Mouse (Mus musculus): ENCODE measurements around the gene Fndc3b. TPM values are rescaled to one million over a fixed set of nuclear protein-coding genes. Genes with fewer than 3 reads are reported as not detected.

Fndc3b gene
- polyA plus RNA-seq (2015; fragmentation: Nextera tagmentation; extraction: Ambion mirVana): 10.5 and 13.2 TPM in 2 replicates

DNA sequence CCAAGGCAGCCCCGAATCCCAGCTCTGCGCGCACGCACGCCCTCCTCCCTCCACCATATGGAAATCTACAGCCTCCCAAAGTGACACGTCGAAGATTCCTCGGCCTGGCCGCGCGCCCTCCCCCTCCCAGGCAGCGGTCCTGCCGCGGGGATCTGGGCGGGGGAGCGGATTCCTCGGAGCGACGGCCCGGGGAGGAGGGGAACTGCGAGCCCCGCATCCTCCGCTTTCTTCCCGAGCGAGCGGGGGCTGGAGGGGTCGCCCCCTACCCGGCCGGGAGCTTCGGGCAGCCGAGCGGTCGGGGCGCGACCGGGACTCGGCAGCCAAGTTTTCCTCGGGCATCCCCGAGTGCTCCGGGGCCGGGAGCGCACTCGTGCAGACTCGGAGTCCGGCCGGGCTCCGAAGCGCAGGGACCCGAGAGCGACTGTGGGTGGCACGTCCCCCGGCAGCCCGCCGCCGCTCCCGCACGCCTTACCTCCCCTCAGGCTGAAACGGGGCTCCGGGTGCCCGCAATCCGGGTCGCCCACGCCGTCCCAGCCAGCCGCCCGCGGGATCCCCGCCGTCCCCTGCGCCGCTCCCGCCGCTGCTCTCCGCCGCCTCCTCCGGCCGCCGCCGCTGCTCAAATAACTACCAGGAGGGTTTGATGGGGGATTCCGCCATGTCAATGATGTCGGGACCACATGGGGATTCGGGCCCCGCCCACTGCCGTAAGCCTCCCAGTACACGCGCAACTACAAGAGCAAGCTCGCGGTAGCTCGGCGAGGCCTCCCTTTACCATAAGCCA is at the start of gene Fndc3b:
Gene Fndc3b, minus strand, starts transcription at position 660 of the 781 bp plus-strand sequence.
- no peaks in the 10 kb centered on the region for H3K9me3 ChIP-seq (replicated peaks; ENCODE audit: control insufficient read depth, low read length)
- H3K4me1 ChIP-seq (ENCODE audit: control insufficient read depth, low read depth, low read length): peaks cover 6% of the 10 kb centered on the region
- H3K27me3 ChIP-seq (ENCODE audit: control insufficient read depth, insufficient read depth, low read depth, low read length): peaks cover 26% of the 10 kb centered on the region
- under 1% methylated on average over 59 of the region's 90 CpGs for WGBS (ENCODE audit: insufficient replicate concordance)
- H3K27ac ChIP-seq (ENCODE audit: low read length): peak within 1 kb of the TSS; percentile 85
- H3K9ac ChIP-seq (ENCODE audit: low read depth, low read length): peak within 1 kb of the TSS; percentile 73
- peak within 1 kb of the TSS; percentile 50 for H3K4me2 ChIP-seq (ENCODE audit: low read depth, low read length)
- peak within 1 kb of the TSS; percentile 69 for H3K4me3 ChIP-seq (ENCODE audit: low read depth, low read length)
- H3K36me3 ChIP-seq (ENCODE audit: control insufficient read depth, insufficient read depth): no peaks in the 10 kb centered on the region
- ATAC-seq (ENCODE audit: low read depth): peak; percentile 68

DNA sequence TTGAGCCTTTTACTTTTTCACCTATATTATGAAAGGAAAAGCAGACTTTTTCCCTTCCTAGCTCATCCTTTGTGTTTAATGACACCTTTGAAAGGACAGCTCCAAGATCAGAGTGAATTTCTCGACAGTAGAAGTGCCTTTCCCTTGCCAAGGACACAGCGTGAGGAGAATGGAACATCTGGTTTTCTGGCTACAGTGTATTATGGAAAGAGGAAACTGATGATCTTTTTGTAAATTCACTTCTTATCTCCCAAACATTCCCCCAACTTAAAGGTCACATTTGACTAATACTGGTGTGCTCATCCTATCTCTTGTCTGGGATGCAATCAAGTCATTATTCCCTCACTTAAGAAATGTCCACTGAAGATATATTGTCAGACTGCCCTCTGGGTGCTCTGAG is 49.2 kb upstream of the Fndc3b start:
- H3K4me2 ChIP-seq (ENCODE audit: low read depth, low read length): no peak overlapping the region
- H3K9me3 ChIP-seq (replicated peaks; ENCODE audit: control insufficient read depth, low read length): no peaks in the 10 kb centered on the region
- no peak for ATAC-seq (ENCODE audit: low read depth)
- H3K9ac ChIP-seq (ENCODE audit: low read depth, low read length): no peak overlapping the region
- H3K36me3 ChIP-seq (ENCODE audit: control insufficient read depth, insufficient read depth): no peaks in the 10 kb centered on the region
- H3K4me3 ChIP-seq (ENCODE audit: low read depth, low read length): no peak overlapping the region
- no peaks in the 10 kb centered on the region for H3K4me1 ChIP-seq (ENCODE audit: control insufficient read depth, low read depth, low read length)
- H3K27ac ChIP-seq (ENCODE audit: low read length): no peak overlapping the region
- WGBS (ENCODE audit: insufficient replicate concordance): 46% methylated on average over 2 of the region's 2 CpGs
- no peaks in the 10 kb centered on the region for H3K27me3 ChIP-seq (ENCODE audit: control insufficient read depth, insufficient read depth, low read depth, low read length)

DNA sequence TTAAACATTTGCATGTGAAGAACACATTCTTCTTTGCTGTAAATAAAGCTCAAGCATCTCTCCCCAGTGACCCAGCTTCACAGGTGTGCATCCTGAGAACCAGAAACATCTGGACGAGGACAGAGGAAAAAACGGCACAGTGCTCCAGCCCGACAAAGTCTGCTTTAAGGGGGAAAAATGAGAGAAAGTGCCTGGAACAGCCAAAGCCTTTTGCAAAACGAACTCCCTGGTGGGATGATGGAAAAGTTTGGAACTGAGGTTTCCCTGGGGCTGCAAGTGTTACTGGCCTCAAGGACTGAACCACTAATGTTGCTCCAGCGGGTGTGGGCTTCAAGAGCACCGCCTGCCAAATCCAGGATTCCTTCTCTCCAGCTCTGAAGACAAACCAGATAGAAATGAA is 47.9 kb upstream of the Fndc3b start:
- Histone ChIP-seq H3K27me3 (ENCODE audit: control insufficient read depth, insufficient read depth, low read depth, low read length) (no peaks in the 10 kb centered on the region), H3K9ac (ENCODE audit: low read depth, low read length) (no peak overlapping the region), H3K36me3 (ENCODE audit: control insufficient read depth, insufficient read depth) (no peaks in the 10 kb centered on the region), H3K4me2 (ENCODE audit: low read depth, low read length) (no peak overlapping the region), H3K4me1 (ENCODE audit: control insufficient read depth, low read depth, low read length) (no peaks in the 10 kb centered on the region), H3K27ac (ENCODE audit: low read length) (no peak overlapping the region), H3K9me3 (replicated peaks; ENCODE audit: control insufficient read depth, low read length) (no peaks in the 10 kb centered on the region), H3K4me3 (ENCODE audit: low read depth, low read length) (no peak overlapping the region)
- ATAC-seq (ENCODE audit: low read depth): no peak
- 55% methylated on average over 6 of the region's 6 CpGs for WGBS (ENCODE audit: insufficient replicate concordance)

DNA sequence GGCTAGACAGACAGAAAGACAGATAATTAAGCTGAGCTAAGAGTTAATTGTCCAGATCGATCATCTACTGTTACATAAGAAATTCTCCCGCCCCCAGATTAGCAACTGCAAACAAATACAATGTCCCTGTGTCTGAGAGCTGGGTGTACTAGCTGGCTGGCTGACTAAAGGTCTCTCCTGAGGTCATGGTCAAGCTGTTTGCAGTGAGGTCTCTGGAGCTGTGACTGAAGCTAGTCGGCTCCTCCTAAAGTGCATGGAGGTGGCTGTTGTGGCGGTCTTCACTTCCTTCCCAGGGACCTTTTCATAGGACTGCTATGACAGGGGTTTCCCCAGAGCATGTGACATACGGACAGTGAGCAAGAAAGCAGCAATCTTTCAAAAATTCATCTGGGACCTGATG is 40.5 kb upstream of the Fndc3b start:
- Histone ChIP-seq H3K27ac (ENCODE audit: low read length) (peak overlapping the region; percentile 57), H3K4me3 (ENCODE audit: low read depth, low read length) (no peak overlapping the region), H3K27me3 (ENCODE audit: control insufficient read depth, insufficient read depth, low read depth, low read length) (no peaks in the 10 kb centered on the region), H3K36me3 (ENCODE audit: control insufficient read depth, insufficient read depth) (no peaks in the 10 kb centered on the region), H3K9me3 (replicated peaks; ENCODE audit: control insufficient read depth, low read length) (no peaks in the 10 kb centered on the region), H3K4me1 (ENCODE audit: control insufficient read depth, low read depth, low read length) (no peaks in the 10 kb centered on the region; the same call in none of the 2 replicates), H3K4me2 (ENCODE audit: low read depth, low read length) (no peak overlapping the region), H3K9ac (ENCODE audit: low read depth, low read length) (no peak overlapping the region)
- 43% methylated on average over 5 of the region's 5 CpGs for whole genome bisulfite sequencing (ENCODE audit: insufficient replicate concordance)
- ATAC-seq (ENCODE audit: low read depth): peak; percentile 87

DNA sequence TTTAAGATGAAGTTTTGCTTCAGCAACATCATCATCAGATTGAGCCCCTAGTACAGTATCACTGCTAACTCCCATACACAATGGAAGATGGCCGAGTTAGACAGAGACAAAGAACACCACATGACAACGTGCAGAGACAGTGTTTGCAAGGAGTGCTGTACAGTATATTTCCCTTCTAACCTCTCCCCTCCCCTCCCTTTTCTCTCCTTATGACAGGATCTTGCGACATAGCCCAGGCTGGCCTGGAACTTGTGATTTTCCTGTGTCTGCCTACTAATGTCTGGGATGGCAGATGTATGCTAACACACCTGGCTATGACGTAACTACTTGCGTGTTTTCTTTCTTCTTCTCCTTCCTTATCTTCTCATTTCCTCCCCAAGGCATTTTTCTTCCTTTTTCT is 40.0 kb upstream of the Fndc3b start:
- Histone ChIP-seq H3K4me2 (ENCODE audit: low read depth, low read length) (no peak overlapping the region), H3K9ac (ENCODE audit: low read depth, low read length) (no peak overlapping the region), H3K27me3 (ENCODE audit: control insufficient read depth, insufficient read depth, low read depth, low read length) (no peaks in the 10 kb centered on the region), H3K36me3 (ENCODE audit: control insufficient read depth, insufficient read depth) (no peaks in the 10 kb centered on the region), H3K9me3 (replicated peaks; ENCODE audit: control insufficient read depth, low read length) (no peaks in the 10 kb centered on the region), H3K27ac (ENCODE audit: low read length) (peak overlapping the region; percentile 3; the same call in 1 of the 2 replicates), H3K4me1 (ENCODE audit: control insufficient read depth, low read depth, low read length) (no peaks in the 10 kb centered on the region; the same call in none of the 2 replicates), H3K4me3 (ENCODE audit: low read depth, low read length) (no peak overlapping the region)
- ATAC-seq (ENCODE audit: low read depth): peak; percentile 69
- 28% methylated on average over 5 of the region's 5 CpGs for WGBS (ENCODE audit: insufficient replicate concordance)

DNA sequence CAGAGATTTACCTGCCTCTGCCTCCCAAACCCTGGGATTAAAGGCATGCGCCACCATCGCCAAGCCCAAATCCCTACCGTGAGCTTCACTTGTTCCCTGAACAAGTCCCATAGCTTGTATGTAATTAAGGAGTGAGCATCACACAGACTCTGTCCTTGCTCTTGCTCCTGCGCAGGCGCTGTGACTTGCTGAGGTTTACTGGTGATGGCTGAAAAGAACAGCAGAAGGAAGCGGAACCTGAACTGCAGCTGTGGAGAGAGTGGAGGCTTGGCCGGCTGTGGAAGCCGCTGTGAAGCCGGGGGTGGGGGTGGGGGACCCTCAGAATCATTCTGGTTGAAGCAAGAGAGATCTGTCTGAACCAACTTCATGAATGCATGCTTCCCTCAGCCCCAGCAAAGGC is 34.5 kb upstream of the Fndc3b start:
- WGBS (ENCODE audit: insufficient replicate concordance): 80% methylated on average over 9 of the region's 9 CpGs
- no peaks in the 10 kb centered on the region for H3K27me3 ChIP-seq (ENCODE audit: control insufficient read depth, insufficient read depth, low read depth, low read length)
- no peaks in the 10 kb centered on the region for H3K9me3 ChIP-seq (replicated peaks; ENCODE audit: control insufficient read depth, low read length)
- H3K27ac ChIP-seq (ENCODE audit: low read length): no peak overlapping the region
- no peak overlapping the region for H3K9ac ChIP-seq (ENCODE audit: low read depth, low read length)
- no peaks in the 10 kb centered on the region for H3K36me3 ChIP-seq (ENCODE audit: control insufficient read depth, insufficient read depth)
- ATAC-seq (ENCODE audit: low read depth): no peak
- H3K4me1 ChIP-seq (ENCODE audit: control insufficient read depth, low read depth, low read length): no peaks in the 10 kb centered on the region
- no peak overlapping the region for H3K4me3 ChIP-seq (ENCODE audit: low read depth, low read length)
- H3K4me2 ChIP-seq (ENCODE audit: low read depth, low read length): no peak overlapping the region

DNA sequence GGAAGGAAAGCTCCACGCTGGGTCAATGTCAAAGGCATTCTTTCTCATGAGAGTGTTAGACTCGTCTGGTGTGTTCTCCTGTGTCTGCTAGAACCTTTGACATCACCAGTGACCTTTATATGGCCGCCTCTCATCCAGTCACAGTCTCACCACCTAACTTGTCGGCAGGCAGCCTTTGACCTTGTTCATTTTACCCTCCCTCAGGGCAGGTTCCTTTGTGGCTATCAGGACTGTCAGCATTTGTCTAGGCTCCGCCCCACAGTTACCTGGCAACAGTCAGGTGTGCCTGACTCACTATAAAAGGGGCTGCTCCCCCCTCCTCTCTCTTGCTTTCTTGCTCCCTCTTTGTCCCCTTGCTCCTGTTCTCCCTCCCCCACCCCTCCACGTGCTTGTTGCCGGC is 33.6 kb upstream of the Fndc3b start:
- 40% methylated on average over 7 of the region's 7 CpGs for WGBS (ENCODE audit: insufficient replicate concordance)
- Histone ChIP-seq H3K9ac (ENCODE audit: low read depth, low read length) (no peak overlapping the region), H3K36me3 (ENCODE audit: control insufficient read depth, insufficient read depth) (no peaks in the 10 kb centered on the region), H3K9me3 (replicated peaks; ENCODE audit: control insufficient read depth, low read length) (no peaks in the 10 kb centered on the region), H3K4me2 (ENCODE audit: low read depth, low read length) (no peak overlapping the region), H3K27me3 (ENCODE audit: control insufficient read depth, insufficient read depth, low read depth, low read length) (no peaks in the 10 kb centered on the region), H3K27ac (ENCODE audit: low read length) (no peak overlapping the region), H3K4me3 (ENCODE audit: low read depth, low read length) (no peak overlapping the region), H3K4me1 (ENCODE audit: control insufficient read depth, low read depth, low read length) (no peaks in the 10 kb centered on the region)
- ATAC-seq (ENCODE audit: low read depth): peak; percentile 71; the same call in 1 of the 2 replicates

DNA sequence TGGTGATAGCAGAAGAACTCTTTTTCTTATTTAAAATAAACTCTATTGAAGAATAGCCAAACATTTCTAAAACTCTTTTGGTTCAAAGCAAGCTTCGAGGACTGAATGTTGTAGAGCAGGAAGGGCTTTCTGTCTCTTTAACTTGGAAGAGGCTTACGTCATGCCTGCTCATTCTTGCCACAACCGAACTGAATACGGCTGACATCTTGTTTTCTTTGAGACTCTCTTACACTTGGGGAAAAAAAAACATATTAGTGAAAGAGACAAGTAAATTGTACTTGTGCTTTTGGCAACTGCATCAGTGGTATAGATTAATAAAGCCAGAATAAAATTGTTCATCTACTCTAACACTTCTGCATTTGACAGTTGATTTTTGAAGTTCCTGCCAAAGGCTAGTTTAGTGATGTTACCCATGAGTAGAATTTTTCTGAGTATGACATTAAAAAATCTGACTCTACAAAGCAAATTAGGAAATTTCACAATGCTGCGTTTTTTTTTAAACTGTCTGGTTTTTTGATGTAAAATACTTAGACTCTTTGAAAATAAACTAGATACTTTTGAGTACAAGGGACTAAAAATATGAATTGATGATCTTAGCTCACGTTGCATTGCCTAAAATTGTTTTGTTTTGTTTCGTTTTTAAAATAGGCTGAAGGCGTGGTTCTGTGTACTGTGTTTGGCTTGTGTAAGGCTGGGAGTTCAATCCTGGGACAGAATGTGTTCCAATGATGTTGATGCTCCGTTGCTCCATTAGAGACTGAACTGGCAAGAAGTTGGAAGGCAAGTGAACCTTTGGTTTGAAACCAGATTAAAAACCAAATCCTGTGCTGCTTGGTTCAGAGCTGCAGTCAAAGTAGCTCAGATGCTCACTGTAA is 32.4 kb upstream of the Fndc3b start:
- WGBS (ENCODE audit: insufficient replicate concordance): 55% methylated on average over 9 of the region's 9 CpGs
- ATAC-seq (ENCODE audit: low read depth): no peak

GRCm38 (mm10) chr3:27742124-27742523 is 31.0 kb upstream of the Fndc3b start:
- Histone ChIP-seq H3K27ac (ENCODE audit: low read length) (no peak overlapping the region), H3K4me2 (ENCODE audit: low read depth, low read length) (no peak overlapping the region), H3K9me3 (replicated peaks; ENCODE audit: control insufficient read depth, low read length) (no peaks in the 10 kb centered on the region), H3K27me3 (ENCODE audit: control insufficient read depth, insufficient read depth, low read depth, low read length) (no peaks in the 10 kb centered on the region), H3K36me3 (ENCODE audit: control insufficient read depth, insufficient read depth) (no peaks in the 10 kb centered on the region), H3K4me3 (ENCODE audit: low read depth, low read length) (no peak overlapping the region), H3K9ac (ENCODE audit: low read depth, low read length) (no peak overlapping the region), H3K4me1 (ENCODE audit: control insufficient read depth, low read depth, low read length) (no peaks in the 10 kb centered on the region)
- 25% methylated on average over 2 of the region's 2 CpGs for WGBS (ENCODE audit: insufficient replicate concordance)
- ATAC-seq (ENCODE audit: low read depth): no peak

More for the DNA sequence above, 32.4 kb upstream of the Fndc3b start:
- Histone ChIP-seq H3K4me3 (ENCODE audit: low read depth, low read length) (no peak overlapping the region), H3K9ac (ENCODE audit: low read depth, low read length) (no peak overlapping the region), H3K9me3 (replicated peaks; ENCODE audit: control insufficient read depth, low read length) (no peaks in the 10 kb centered on the region), H3K36me3 (ENCODE audit: control insufficient read depth, insufficient read depth) (no peaks in the 10 kb centered on the region), H3K27ac (ENCODE audit: low read length) (no peak overlapping the region), H3K27me3 (ENCODE audit: control insufficient read depth, insufficient read depth, low read depth, low read length) (no peaks in the 10 kb centered on the region), H3K4me2 (ENCODE audit: low read depth, low read length) (no peak overlapping the region), H3K4me1 (ENCODE audit: control insufficient read depth, low read depth, low read length) (no peaks in the 10 kb centered on the region)

Data from liver, embryonic 16.5 days (tissue).